ENCODE assay signal across 8 mouse cellular contexts in genomic region chr4:63291075-63291474, GRCm38 (mm10). TPM values are rescaled to one million over a fixed set of nuclear protein-coding genes. Genes with fewer than 3 reads are reported as not detected.
DNase-seq lines count a peak whose midpoint lies in the region; ATAC-seq lines count a peak whose summit lies in the region.

No protein-coding gene starts in this region.

- H3K4me3 ChIP-seq in intestine, embryonic 14.5 days (ENCODE audit: low read depth, low read length) = no peak overlapping the region
- H3K4me3 ChIP-seq in midbrain, embryonic 10.5 days = no peak overlapping the region
- no peak overlapping the region for H3K4me3 ChIP-seq in stomach, embryonic 15.5 days (replicated peaks)

- peak; percentile 95 for DNase-seq in Muller cell, postnatal 12 days (ENCODE audit: inconsistent ontology term)
- DNase-seq in cerebellum, postnatal 4 days (ENCODE audit: low spot score in 2 of 2) = peak; percentile 71 to 95
- DNase-seq in gastrocnemius, adult 8-10 months (ENCODE audit: low spot score in 2 of 2) = peak; percentile 72 to 85
- peak; percentile 69 for DNase-seq in intestine, embryonic 14.5 days (ENCODE audit: low spot score)
- DNase-seq in left cerebral cortex, adult 11 months (ENCODE audit: low spot score) = peak; percentile 83
- peak; percentile 18 for DNase-seq in midbrain, embryonic 10.5 days (ENCODE audit: low spot score)
- no peak for DNase-seq in MN1 (ENCODE audit: low spot score)

- WGBS in intestine, embryonic 14.5 days = 48% methylated on average over 7 of the region's 7 CpGs
- 72% methylated on average over 7 of the region's 7 CpGs for WGBS in midbrain, embryonic 10.5 days
- WGBS in stomach, embryonic 15.5 days = 41% methylated on average over 7 of the region's 7 CpGs

- H3K9me3 ChIP-seq in intestine, embryonic 14.5 days (ENCODE audit: control insufficient read depth, low read length) = no peaks in the 10 kb centered on the region
- H3K9me3 ChIP-seq in midbrain, embryonic 10.5 days (replicated peaks) = no peaks in the 10 kb centered on the region
- H3K9me3 ChIP-seq in stomach, embryonic 15.5 days = no peaks in the 10 kb centered on the region

- H3K9ac ChIP-seq in intestine, embryonic 14.5 days (ENCODE audit: low read length) = no peak overlapping the region
- no peak overlapping the region for H3K9ac ChIP-seq in stomach, embryonic 15.5 days

- no peaks in the 10 kb centered on the region for H3K27me3 ChIP-seq in intestine, embryonic 14.5 days (replicated peaks; ENCODE audit: control insufficient read depth, insufficient read depth, low read length)
- H3K27me3 ChIP-seq in midbrain, embryonic 10.5 days (ENCODE audit: low read depth, poor library complexity, severe bottlenecking) = no peaks in the 10 kb centered on the region
- H3K27me3 ChIP-seq in stomach, embryonic 15.5 days (replicated peaks) = no peaks in the 10 kb centered on the region

- H3K4me1 ChIP-seq in intestine, embryonic 14.5 days (replicated peaks; ENCODE audit: control insufficient read depth, insufficient read depth, low read length) = peaks cover 11% of the 10 kb centered on the region
- no peaks in the 10 kb centered on the region for H3K4me1 ChIP-seq in midbrain, embryonic 10.5 days
- H3K4me1 ChIP-seq in stomach, embryonic 15.5 days = peaks cover 7% of the 10 kb centered on the region; the same call in 1 of the 2 replicates

- peaks cover 68% of the 10 kb centered on the region for H3K36me3 ChIP-seq in intestine, embryonic 14.5 days (ENCODE audit: control insufficient read depth, insufficient read depth, low read length)
- peaks cover 10% of the 10 kb centered on the region for H3K36me3 ChIP-seq in midbrain, embryonic 10.5 days
- H3K36me3 ChIP-seq in stomach, embryonic 15.5 days = peaks cover 25% of the 10 kb centered on the region

- peak; percentile 77 for ATAC-seq in intestine, embryonic 14.5 days (replicated peaks; ENCODE audit: low FRiP score, low TSS enrichment, low read depth)
- peak; percentile 83 for ATAC-seq in stomach, embryonic 15.5 days (ENCODE audit: insufficient read depth, low FRiP score, low read depth)

- peak overlapping the region; percentile 43; the same call in 1 of the 2 replicates for H3K27ac ChIP-seq in intestine, embryonic 14.5 days (ENCODE audit: low read depth)
- no peak overlapping the region for H3K27ac ChIP-seq in midbrain, embryonic 10.5 days (replicated peaks)
- H3K27ac ChIP-seq in stomach, embryonic 15.5 days = peak overlapping the region; percentile 73

- H3K4me2 ChIP-seq in intestine, embryonic 14.5 days (ENCODE audit: low read length) = no peak overlapping the region
- no peak overlapping the region for H3K4me2 ChIP-seq in stomach, embryonic 15.5 days

RNA-seq across cellular contexts. Expression of gene Orm1, which starts 53.3 kb away (rescaled TPM):
- total RNA-seq in gastrocnemius, adult 8-10 months (2022) = 1 to 10 TPM in 3 of 4 experiments, not detected in 1; 1.8 to 4.2 (median 2.1) TPM
- not detected in 2 replicates for polyA plus RNA-seq in intestine, embryonic 14.5 days (2014; fragmentation: Nextera tagmentation; extraction: Ambion mirVana)
- not detected in 2 replicates for polyA plus RNA-seq in midbrain, embryonic 10.5 days (2016; fragmentation: Nextera tagmentation; extraction: Ambion mirVana)
- 0.18 TPM in 1 of 2 replicates, not detected in the other for polyA plus RNA-seq in stomach, embryonic 15.5 days (2015; fragmentation: Nextera tagmentation; extraction: Ambion mirVana)
